Mouse (Mus musculus): ENCODE data around the gene Tac4. TPM values are rescaled to one million over a fixed set of nuclear protein-coding genes. Genes with fewer than 3 reads are reported as not detected.

Tac4 gene
- polyA plus RNA-seq (2015; fragmentation: Nextera tagmentation; extraction: Ambion mirVana), result not detected in 2 replicates

GRCm38 (mm10) chr11:95261178-95261751 is at the start of gene Tac4:
Tac4 (plus strand) TSS chr11:95261529.
- H3K27me3 ChIP-seq (replicated peaks), result no peaks in the 10 kb centered on the region
- peaks cover 11% of the 10 kb centered on the region for H3K4me1 ChIP-seq (replicated peaks)
- no peak within 1 kb of the TSS for H3K9ac ChIP-seq
- no peak within 1 kb of the TSS for H3K27ac ChIP-seq
- WGBS, result 66% methylated on average over 5 of the region's 5 CpGs
- no peak within 1 kb of the TSS for H3K4me3 ChIP-seq (replicated peaks)
- H3K4me2 ChIP-seq (replicated peaks), result no peak within 1 kb of the TSS
- no peak for ATAC-seq
- no peaks in the 10 kb centered on the region for H3K9me3 ChIP-seq
- H3K36me3 ChIP-seq, result no peaks in the 10 kb centered on the region

GRCm38 (mm10) chr11:95213607-95214006 is 47.7 kb upstream of the Tac4 start:
- no peak overlapping the region for H3K27ac ChIP-seq
- ATAC-seq, result no peak

GRCm38 (mm10) chr11:95214305-95214704 is 47.0 kb upstream of the Tac4 start:
- 0 out of 2 replicates have a peak, but pooled peaks cover 3% of the 10 kb centered on the region for H3K27me3 ChIP-seq (replicated peaks)
- H3K4me1 ChIP-seq (replicated peaks), result peaks cover 18% of the 10 kb centered on the region
- no peak overlapping the region for H3K27ac ChIP-seq
- 0 out of 2 replicates have a peak overlapping the region, but pooled peaks have one; percentile 9 for H3K4me2 ChIP-seq (replicated peaks)
- no peaks in the 10 kb centered on the region for H3K36me3 ChIP-seq
- no peaks in the 10 kb centered on the region for H3K9me3 ChIP-seq
- no peak overlapping the region for H3K4me3 ChIP-seq (replicated peaks)
- no peak for ATAC-seq
- no peak overlapping the region for H3K9ac ChIP-seq
- WGBS, result 15% methylated on average over 5 of the region's 5 CpGs

More at GRCm38 (mm10) chr11:95213607-95214006, 47.7 kb upstream of the Tac4 start:
- H3K27me3 ChIP-seq (replicated peaks), result 0 out of 2 replicates have a peak, but pooled peaks cover 3% of the 10 kb centered on the region
- peaks cover 18% of the 10 kb centered on the region for H3K4me1 ChIP-seq (replicated peaks)
- H3K4me2 ChIP-seq (replicated peaks), result no peak overlapping the region
- no peak overlapping the region for H3K4me3 ChIP-seq (replicated peaks)
- H3K36me3 ChIP-seq, result no peaks in the 10 kb centered on the region
- H3K9me3 ChIP-seq, result no peaks in the 10 kb centered on the region
- H3K9ac ChIP-seq, result no peak overlapping the region
- WGBS, result 29% methylated on average over 6 of the region's 6 CpGs

- 67% methylated on average over 3 of the region's 3 CpGs for WGBS
- no peaks in the 10 kb centered on the region for H3K9me3 ChIP-seq
- 0 out of 2 replicates have a peak, but pooled peaks cover 3% of the 10 kb centered on the region for H3K27me3 ChIP-seq (replicated peaks)
- H3K4me2 ChIP-seq (replicated peaks), result no peak overlapping the region
- no peak for ATAC-seq
- H3K27ac ChIP-seq, result no peak overlapping the region
- no peak overlapping the region for H3K4me3 ChIP-seq (replicated peaks)
- no peak overlapping the region for H3K9ac ChIP-seq
- peaks cover 7% of the 10 kb centered on the region for H3K4me1 ChIP-seq (replicated peaks)
- H3K36me3 ChIP-seq, result no peaks in the 10 kb centered on the region
These were observed 45.1 kb upstream of the Tac4 start for GRCm38 (mm10) chr11:95216193-95216592.

GRCm38 (mm10) chr11:95219111-95219510 is 42.2 kb upstream of the Tac4 start:
- 67% methylated on average over 8 of the region's 8 CpGs for WGBS
- H3K4me3 ChIP-seq (replicated peaks), result no peak overlapping the region
- H3K36me3 ChIP-seq, result no peaks in the 10 kb centered on the region
- peaks cover 12% of the 10 kb centered on the region for H3K4me1 ChIP-seq (replicated peaks)
- peaks cover 20% of the 10 kb centered on the region for H3K27me3 ChIP-seq (replicated peaks)
- H3K4me2 ChIP-seq (replicated peaks), result no peak overlapping the region
- no peak overlapping the region for H3K9ac ChIP-seq
- H3K27ac ChIP-seq, result no peak overlapping the region
- no peaks in the 10 kb centered on the region for H3K9me3 ChIP-seq
- ATAC-seq, result no peak

- WGBS, result 1% methylated on average over 31 of the region's 31 CpGs
- peak overlapping the region; percentile 65 for H3K4me2 ChIP-seq (replicated peaks)
- no peaks in the 10 kb centered on the region for H3K9me3 ChIP-seq
- H3K4me1 ChIP-seq (replicated peaks), result peaks cover 17% of the 10 kb centered on the region
- H3K9ac ChIP-seq, result no peak overlapping the region
- H3K36me3 ChIP-seq, result no peaks in the 10 kb centered on the region
- no peak overlapping the region for H3K27ac ChIP-seq
- H3K27me3 ChIP-seq (replicated peaks), result peaks cover 30% of the 10 kb centered on the region
- peak overlapping the region; percentile 16 for H3K4me3 ChIP-seq (replicated peaks)
- peak; percentile 39; the same call in 1 of the 2 replicates for ATAC-seq
These were observed 37.9 kb upstream of the Tac4 start for GRCm38 (mm10) chr11:95223473-95223872.

- Histone ChIP-seq H3K4me1 (replicated peaks) (peaks cover 17% of the 10 kb centered on the region), H3K27ac (no peak overlapping the region), H3K9ac (no peak overlapping the region), H3K36me3 (no peaks in the 10 kb centered on the region), H3K4me2 (replicated peaks) (peak overlapping the region; percentile 65), H3K27me3 (replicated peaks) (peaks cover 30% of the 10 kb centered on the region), H3K4me3 (replicated peaks) (no peak overlapping the region), H3K9me3 (no peaks in the 10 kb centered on the region)
- peak; percentile 47; the same call in 1 of the 2 replicates for ATAC-seq
- 21% methylated on average over 15 of the region's 15 CpGs for WGBS
These were observed 37.0 kb upstream of the Tac4 start for GRCm38 (mm10) chr11:95224124-95224893.

GRCm38 (mm10) chr11:95225448-95225847 is 35.9 kb upstream of the Tac4 start:
- peaks cover 30% of the 10 kb centered on the region for H3K27me3 ChIP-seq (replicated peaks)
- WGBS, result 19% methylated on average over 7 of the region's 7 CpGs
- H3K36me3 ChIP-seq, result no peaks in the 10 kb centered on the region
- 0 out of 2 replicates have a peak, but pooled peaks have one; percentile 18 for ATAC-seq
- H3K4me3 ChIP-seq (replicated peaks), result no peak overlapping the region
- H3K9me3 ChIP-seq, result no peaks in the 10 kb centered on the region
- H3K4me2 ChIP-seq (replicated peaks), result no peak overlapping the region
- H3K27ac ChIP-seq, result no peak overlapping the region
- no peak overlapping the region for H3K9ac ChIP-seq
- H3K4me1 ChIP-seq (replicated peaks), result peaks cover 17% of the 10 kb centered on the region

- H3K36me3 ChIP-seq, result no peaks in the 10 kb centered on the region
- no peak overlapping the region for H3K4me3 ChIP-seq (replicated peaks)
- no peak for ATAC-seq
- H3K4me1 ChIP-seq (replicated peaks), result peaks cover 17% of the 10 kb centered on the region
- H3K27ac ChIP-seq, result no peak overlapping the region
- WGBS, result 39% methylated on average over 5 of the region's 5 CpGs
- no peak overlapping the region for H3K9ac ChIP-seq
- H3K27me3 ChIP-seq (replicated peaks), result peaks cover 27% of the 10 kb centered on the region
- no peak overlapping the region for H3K4me2 ChIP-seq (replicated peaks)
- no peaks in the 10 kb centered on the region for H3K9me3 ChIP-seq
These were observed 33.9 kb upstream of the Tac4 start for GRCm38 (mm10) chr11:95227467-95227866.

GRCm38 (mm10) chr11:95231688-95232328 is 29.5 kb upstream of the Tac4 start:
- H3K4me1 ChIP-seq (replicated peaks), result no peaks in the 10 kb centered on the region
- H3K9ac ChIP-seq, result no peak overlapping the region
- WGBS, result 12% methylated on average over 24 of the region's 24 CpGs
- H3K36me3 ChIP-seq, result no peaks in the 10 kb centered on the region
- peak overlapping the region; percentile 53 for H3K4me2 ChIP-seq (replicated peaks)
- H3K4me3 ChIP-seq (replicated peaks), result peak overlapping the region; percentile 18; the same call in 1 of the 2 replicates
- H3K27me3 ChIP-seq (replicated peaks), result 0 out of 2 replicates have a peak, but pooled peaks cover 4% of the 10 kb centered on the region
- ATAC-seq, result peak; percentile 85
- H3K9me3 ChIP-seq, result no peaks in the 10 kb centered on the region
- no peak overlapping the region for H3K27ac ChIP-seq

- Histone ChIP-seq H3K36me3 (no peaks in the 10 kb centered on the region), H3K4me1 (replicated peaks) (no peaks in the 10 kb centered on the region), H3K4me3 (replicated peaks) (no peak overlapping the region), H3K4me2 (replicated peaks) (peak overlapping the region; percentile 53), H3K9me3 (no peaks in the 10 kb centered on the region), H3K27me3 (replicated peaks) (0 out of 2 replicates have a peak, but pooled peaks cover 4% of the 10 kb centered on the region), H3K9ac (no peak overlapping the region), H3K27ac (no peak overlapping the region)
- WGBS, result 30% methylated on average over 6 of the region's 6 CpGs
- peak; percentile 46 for ATAC-seq
These were observed 29.0 kb upstream of the Tac4 start for GRCm38 (mm10) chr11:95232329-95232696.

- no peak for ATAC-seq
- Histone ChIP-seq H3K4me2 (replicated peaks) (no peak overlapping the region), H3K27me3 (replicated peaks) (0 out of 2 replicates have a peak, but pooled peaks cover 4% of the 10 kb centered on the region), H3K9ac (no peak overlapping the region), H3K27ac (no peak overlapping the region), H3K9me3 (no peaks in the 10 kb centered on the region), H3K4me1 (replicated peaks) (no peaks in the 10 kb centered on the region), H3K36me3 (no peaks in the 10 kb centered on the region), H3K4me3 (replicated peaks) (no peak overlapping the region)
- WGBS, result 39% methylated on average over 6 of the region's 6 CpGs
These were observed 22.9 kb upstream of the Tac4 start for GRCm38 (mm10) chr11:95238477-95238876.

Measured in intestine, embryonic 15.5 days (tissue).